Mouse (Mus musculus) frontal cortex, postnatal 10 days (tissue): ENCODE data around the gene Shtn1.

Source experiments
- DNase-seq, 2 experiments: peaks; one replicate each; pipeline ENCODE4 v3.0.0; 2022; ENCODE audit warnings: low spot score in 2 of 2, mixed read lengths in 1 of 2

Gene Shtn1

DNA sequence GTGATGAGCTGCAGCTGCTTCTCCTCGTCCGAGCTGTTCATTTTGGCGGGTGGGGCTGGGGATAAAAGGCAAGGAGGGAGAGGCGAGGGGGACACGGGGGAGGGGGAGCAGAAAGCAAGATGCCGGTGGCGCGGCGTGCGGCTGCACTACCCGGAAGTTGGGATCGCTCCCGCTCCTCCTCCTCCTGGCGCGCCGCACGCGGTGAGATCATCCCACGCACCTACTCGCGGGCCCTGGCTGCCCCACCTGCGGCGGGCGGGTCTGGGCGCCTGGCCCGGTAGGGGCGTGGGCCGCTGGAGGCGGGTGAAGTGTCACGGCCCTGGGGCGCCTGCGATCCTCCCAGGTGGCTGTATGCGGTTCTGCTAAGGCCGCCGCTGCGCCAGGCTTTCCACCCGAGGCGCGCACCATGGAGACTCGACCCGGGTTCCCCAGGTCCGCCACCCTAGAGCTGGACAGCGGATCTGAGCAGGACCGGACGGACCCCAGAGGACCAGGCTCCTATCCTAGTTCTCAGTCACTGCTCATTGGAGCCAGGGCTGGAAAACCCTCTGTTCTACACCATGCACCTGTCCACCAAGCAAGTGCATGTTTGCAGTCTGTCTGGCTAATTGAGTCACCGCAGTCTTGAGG lies at the start of gene Shtn1:
Shtn1 (minus strand) TSS at position 629 of the 630 bp plus-strand sequence.
- DNase-seq: peak; percentile 43 to 53

DNA sequence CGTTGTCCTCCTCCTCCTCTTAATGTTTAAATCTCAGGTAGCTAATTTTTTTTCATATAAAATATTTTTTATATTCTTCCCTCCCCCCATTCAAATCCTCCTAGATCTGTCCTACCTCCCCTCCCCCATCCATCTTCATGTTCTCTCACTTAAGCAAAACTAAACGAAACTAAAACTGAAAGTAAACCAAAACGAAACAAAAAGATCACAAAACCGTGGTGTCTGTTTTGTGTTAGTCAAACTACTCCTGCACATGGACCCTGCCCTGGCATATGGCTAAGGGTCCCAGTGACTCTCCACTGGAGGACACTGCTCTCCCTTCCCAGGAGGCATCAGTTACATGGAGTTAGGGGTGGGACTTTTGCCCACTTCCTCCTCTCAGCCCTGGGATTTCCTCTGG lies 38.3 kb upstream of the Shtn1 start:
- DNase-seq: no peak

DNA sequence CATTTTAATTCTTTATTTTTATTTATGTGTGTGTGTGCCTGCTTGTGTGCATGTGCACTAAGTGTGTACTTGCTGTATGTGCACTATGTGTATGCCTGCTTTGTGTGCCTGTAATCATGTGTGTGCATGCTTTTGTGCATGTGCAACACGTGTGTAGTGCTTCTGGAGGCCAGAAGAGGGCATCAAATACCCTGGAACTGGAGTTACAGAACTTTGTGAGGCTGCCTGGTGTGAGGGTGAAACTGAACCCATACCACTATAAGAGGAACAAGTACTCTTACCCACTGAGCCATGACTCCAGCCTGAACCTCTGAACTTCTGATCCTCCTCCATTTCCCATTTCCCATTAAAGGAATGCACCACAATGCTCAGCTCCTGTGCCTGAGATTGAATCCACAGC lies 34.0 kb upstream of the Shtn1 start:
- DNase-seq: no peak

GRCm38 (mm10) chr19:59098315-59098714 lies 22.4 kb upstream of the Shtn1 start:
- no peak for DNase-seq

GRCm38 (mm10) chr19:59092295-59092694 lies 16.4 kb upstream of the Shtn1 start:
- no peak for DNase-seq

GRCm38 (mm10) chr19:59090337-59090736 lies 14.4 kb upstream of the Shtn1 start:
- no peak for DNase-seq

DNA sequence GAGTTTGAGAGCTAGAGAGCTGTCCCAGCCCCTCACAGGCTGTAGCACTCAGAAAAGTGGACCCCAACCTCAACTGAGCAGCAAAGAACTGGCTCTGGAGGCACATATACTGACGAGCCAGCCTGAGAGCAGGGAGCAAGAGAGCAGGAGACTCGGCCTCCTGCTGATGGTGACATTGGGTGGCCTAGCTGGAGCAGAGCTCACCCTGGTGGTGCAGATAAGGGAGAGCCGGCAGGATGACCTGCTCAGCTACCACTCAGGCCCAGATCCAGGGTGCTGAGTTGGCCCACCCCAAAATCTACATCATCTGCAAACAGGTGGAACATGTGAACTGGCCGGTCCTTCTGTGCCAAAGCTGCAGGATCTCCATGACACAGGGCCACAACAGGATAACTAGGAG lies 8.4 kb upstream of the Shtn1 start:
- DNase-seq: no peak

DNA sequence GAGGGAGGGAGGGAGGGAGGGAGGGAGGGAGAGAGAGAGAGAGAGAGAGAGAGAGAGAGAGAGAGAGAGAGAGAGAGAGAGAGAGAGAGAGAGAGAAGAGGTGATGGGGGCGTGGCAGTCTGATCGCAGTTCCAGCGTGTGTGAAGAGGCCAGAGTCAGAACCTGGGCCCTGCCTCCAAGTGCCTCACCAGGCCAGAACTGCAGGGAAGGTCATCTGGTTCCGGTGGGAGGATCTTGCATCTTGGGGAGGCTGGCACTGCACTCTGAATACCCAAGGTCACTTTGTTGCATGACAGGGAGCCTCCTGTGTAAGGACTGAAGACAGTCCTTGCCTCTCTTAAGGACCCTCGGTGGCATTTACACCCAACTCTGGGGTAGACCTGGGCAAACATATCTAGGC lies 231 bp upstream of the Shtn1 start:
- DNase-seq: no peak

- DNase-seq: no peak
Observed at GRCm38 (mm10) chr19:59074841-59075471, 944 bp downstream of the Shtn1 start.

DNA sequence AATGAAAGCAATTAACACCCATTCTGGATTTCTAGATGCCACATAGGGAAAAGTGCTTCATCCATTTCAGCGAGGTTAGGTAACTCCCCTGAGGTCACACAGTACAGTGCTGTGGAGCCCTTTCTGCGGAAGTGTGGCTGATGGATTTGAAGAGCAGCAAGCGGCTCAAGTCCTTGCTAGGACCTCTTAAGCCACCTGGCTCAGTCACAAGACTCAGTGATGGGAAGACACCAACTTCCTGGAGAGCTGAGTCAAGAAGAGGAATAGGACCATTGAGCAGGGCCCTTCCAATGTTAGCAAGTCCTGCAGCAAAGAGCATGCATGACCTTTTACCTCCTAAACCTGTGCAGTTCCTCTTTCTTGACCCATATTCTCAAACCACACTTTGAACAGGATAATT lies 1.5 kb downstream of the Shtn1 start:
- DNase-seq: no peak

GRCm38 (mm10) chr19:59073006-59073405 lies 2.9 kb downstream of the Shtn1 start:
- DNase-seq: no peak

GRCm38 (mm10) chr19:59071979-59072378 lies 3.9 kb downstream of the Shtn1 start:
- DNase-seq: no peak

GRCm38 (mm10) chr19:59071396-59071795 lies 4.5 kb downstream of the Shtn1 start:
- no peak for DNase-seq

DNA sequence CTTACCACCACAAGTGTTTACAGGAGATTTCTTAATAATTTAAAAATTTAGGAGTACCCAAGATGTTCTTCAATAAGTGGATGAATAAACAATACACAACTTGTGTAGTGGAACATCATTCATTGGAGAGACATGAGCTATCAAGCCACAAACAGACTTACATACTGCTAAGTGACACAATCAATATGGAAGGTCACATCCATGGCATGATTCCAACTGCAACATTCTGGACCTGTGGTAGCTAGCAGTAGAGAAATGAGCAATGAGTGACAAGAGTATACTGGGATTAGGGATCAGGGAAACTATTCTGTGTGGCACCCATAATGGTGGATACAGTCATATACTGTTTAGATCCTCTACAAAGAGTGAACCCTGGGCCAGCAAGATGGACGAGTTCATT lies 8.2 kb downstream of the Shtn1 start:
- DNase-seq: no peak

DNA sequence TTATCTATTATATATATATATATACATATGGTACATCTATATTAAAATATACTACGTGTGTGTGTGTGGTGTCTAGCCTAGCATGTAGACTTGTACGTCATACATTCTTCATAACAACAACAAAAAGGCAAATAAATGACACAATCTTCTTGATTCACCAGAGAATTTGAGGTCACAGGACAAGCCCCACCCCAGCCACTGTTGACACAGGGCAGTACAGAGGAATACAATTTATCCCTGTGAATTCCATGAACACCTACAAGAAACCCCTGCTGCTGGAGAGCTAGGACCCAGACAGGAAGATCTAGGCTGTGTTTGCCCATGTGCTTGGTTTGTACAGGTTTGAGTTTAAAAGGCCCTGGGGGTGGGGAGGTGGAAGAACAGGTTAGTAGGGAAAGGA lies 9.2 kb downstream of the Shtn1 start:
- DNase-seq: no peak

DNA sequence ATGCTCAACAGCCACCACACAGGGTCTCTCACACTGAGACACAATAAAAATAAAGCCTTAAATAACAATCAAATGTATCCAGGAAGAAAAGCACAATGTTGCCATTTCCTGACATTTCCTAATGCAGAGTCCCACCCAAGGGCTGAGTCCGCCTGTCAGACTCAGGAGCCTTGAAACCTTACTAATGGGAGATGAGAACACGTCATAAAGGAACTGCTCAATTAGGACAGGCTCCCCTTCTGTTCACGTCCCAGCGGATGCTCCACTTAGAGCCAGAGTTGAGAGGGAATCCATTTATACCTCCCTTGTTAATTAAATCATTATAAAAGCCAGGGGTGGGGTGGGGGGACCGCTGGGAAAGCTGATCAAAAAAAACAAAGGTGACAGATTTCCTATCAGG lies 9.8 kb downstream of the Shtn1 start:
- DNase-seq: no peak

GRCm38 (mm10) chr19:59064616-59065015 lies 11.3 kb downstream of the Shtn1 start:
- DNase-seq: no peak

GRCm38 (mm10) chr19:59063568-59063967 lies 12.3 kb downstream of the Shtn1 start:
- no peak for DNase-seq

DNA sequence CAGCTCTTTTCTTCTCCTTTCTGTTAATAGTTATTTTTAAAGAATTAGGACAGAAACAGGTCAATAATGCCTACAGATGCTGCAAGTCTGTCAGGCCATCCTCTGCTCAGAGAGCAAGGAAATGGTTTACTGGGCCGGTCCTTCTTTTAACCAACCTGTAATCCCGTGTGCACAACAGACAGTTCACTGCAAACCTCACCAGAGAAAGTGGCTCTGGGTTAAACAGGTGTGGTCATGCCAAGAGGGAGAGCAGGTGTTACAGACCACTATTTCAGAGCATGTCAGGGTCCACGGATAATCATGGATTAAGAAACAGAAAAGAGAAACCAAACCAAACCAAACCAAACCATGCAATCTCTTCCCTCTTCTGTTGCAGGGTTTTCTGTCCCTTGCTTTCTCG lies 17.8 kb downstream of the Shtn1 start:
- DNase-seq: no peak

GRCm38 (mm10) chr19:59057366-59057765 lies 18.5 kb downstream of the Shtn1 start:
- DNase-seq: no peak

GRCm38 (mm10) chr19:59054632-59054951 lies 21.3 kb downstream of the Shtn1 start:
- no peak for DNase-seq

DNA sequence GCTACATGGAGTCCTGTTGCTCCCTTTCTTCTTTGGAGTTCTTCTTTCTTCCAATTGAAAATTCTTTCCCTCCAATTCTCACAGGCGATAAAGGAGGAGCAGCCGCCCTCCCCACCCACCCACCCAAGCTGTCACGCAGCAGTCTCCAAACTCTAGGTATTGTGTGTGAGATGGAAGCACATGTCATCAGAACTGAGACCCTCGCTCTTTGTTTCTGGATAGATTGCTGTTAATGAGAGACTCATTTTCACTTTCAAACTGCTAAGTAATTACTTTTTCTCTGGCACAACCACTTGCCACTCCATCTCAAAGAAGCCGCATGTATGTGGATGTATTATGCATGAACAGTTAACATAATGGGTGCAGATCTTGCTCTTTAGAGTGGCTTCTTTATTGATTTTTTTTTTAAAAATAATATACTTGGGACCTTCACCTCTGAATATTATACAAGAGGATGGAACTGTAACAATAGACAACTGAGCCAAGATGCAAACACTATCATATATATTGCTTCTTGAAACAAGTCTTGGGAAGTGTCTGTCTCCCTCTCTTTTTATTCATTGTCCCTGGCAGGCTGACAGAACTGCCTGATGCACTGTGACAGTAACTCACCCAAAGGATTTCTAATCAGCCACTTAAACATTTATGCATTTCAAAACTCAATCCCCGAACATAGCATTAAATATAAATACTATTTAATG lies 21.8 kb downstream of the Shtn1 start:
- no peak for DNase-seq

DNA sequence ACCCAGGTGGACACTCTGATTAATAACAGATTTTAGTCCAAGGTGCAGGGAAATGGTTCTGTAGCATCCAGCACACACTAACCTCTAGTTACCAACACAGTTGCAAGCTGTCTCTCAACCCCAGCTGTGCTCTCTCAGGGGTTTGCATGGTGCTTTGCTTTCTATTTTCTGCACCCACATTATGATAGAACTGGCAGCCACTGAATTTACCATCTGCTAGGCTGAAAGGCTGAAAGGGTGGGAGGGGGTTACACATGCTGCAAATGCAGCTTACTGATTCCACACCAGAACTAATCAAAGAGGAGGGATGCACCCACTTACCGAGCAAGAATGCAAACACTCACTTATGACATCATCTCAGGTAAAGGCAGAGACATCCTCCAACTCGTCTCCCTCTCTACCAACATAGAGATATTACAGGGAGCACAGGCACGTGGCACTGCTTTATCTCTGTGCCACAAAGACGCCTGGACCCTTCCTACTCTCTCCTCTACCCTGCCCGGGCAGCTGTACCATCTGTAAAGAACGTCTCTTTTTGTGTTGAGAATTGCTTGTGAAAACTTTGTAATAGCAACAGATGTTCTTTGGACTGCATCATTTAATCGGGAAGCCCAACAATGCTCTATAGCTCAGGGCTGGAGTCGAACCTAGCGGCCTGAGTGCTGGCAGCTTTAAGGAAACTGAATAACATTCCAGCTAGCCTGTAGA lies 23.0 kb downstream of the Shtn1 start:
- DNase-seq: no peak
